Mouse (Mus musculus): ENCODE measurements around the gene Arid1b. TPM values are rescaled to one million over a fixed set of nuclear protein-coding genes. Genes with fewer than 3 reads are reported as not detected.

The Arid1b gene
- polyA plus RNA-seq, 1 experiment from 2014 or later, result 14.8 TPM

GRCm38 (mm10) chr17:5330644-5331043 is 336.5 kb downstream of the Arid1b start:
- Histone ChIP-seq H3K4me2 (ENCODE audit: low read depth, severe bottlenecking) (no peak overlapping the region), H3K36me3 (ENCODE audit: control insufficient read depth, insufficient read depth, low read length) (peaks cover 4% of the 10 kb centered on the region; the same call in 1 of the 2 replicates), H3K4me3 (ENCODE audit: low read depth, low read length) (no peak overlapping the region), H3K9ac (ENCODE audit: low read length) (no peak overlapping the region), H3K27ac (replicated peaks; ENCODE audit: low read depth, low read length) (no peak overlapping the region), H3K27me3 (ENCODE audit: control insufficient read depth, insufficient read depth, low read length) (no peaks in the 10 kb centered on the region), H3K4me1 (ENCODE audit: control insufficient read depth, insufficient read depth, low read length) (no peaks in the 10 kb centered on the region), H3K9me3 (ENCODE audit: control insufficient read depth, low read length) (no peaks in the 10 kb centered on the region)
- 91% methylated on average over 7 of the region's 7 CpGs for WGBS
- DNase-seq (ENCODE audit: low spot score) (no peak), ATAC-seq (ENCODE audit: insufficient number of reproducible peaks, low FRiP score, low TSS enrichment, low read depth) (no peak)

DNA sequence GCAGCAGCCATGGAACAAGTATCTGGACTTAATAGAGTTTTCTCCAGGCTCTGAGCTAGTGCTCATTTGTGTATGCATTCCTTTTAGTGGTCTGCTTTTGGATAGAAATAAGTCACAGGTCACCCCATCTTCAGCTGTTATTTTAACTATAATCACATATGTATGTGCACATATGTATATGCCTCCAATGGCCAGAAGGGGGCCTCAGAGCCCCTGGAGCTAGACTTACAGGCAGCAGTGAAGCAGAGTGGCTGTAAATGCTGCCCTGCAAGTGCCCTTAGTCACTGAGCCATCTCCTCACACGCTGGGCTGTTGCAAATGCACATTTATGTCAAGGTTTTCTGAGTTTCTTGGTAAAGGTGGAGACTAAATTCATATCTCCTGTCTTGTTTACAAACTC is 337.3 kb downstream of the Arid1b start:
- no peak overlapping the region for H3K27ac ChIP-seq (replicated peaks; ENCODE audit: low read depth, low read length)
- ATAC-seq (ENCODE audit: insufficient number of reproducible peaks, low FRiP score, low TSS enrichment, low read depth) (no peak), DNase-seq (ENCODE audit: low spot score) (peak; percentile 39)
- no peak overlapping the region for H3K9ac ChIP-seq (ENCODE audit: low read length)
- H3K9me3 ChIP-seq (ENCODE audit: control insufficient read depth, low read length), result no peaks in the 10 kb centered on the region
- H3K36me3 ChIP-seq (ENCODE audit: control insufficient read depth, insufficient read depth, low read length), result peaks cover 8% of the 10 kb centered on the region; the same call in 1 of the 2 replicates
- no peaks in the 10 kb centered on the region for H3K27me3 ChIP-seq (ENCODE audit: control insufficient read depth, insufficient read depth, low read length)
- H3K4me2 ChIP-seq (ENCODE audit: low read depth, severe bottlenecking), result no peak overlapping the region
- no peak overlapping the region for H3K4me3 ChIP-seq (ENCODE audit: low read depth, low read length)
- H3K4me1 ChIP-seq (ENCODE audit: control insufficient read depth, insufficient read depth, low read length), result no peaks in the 10 kb centered on the region
- 81% methylated on average over 1 of the region's 1 CpGs for WGBS

GRCm38 (mm10) chr17:5334567-5334966 is 340.4 kb downstream of the Arid1b start:
- H3K4me3 ChIP-seq (ENCODE audit: low read depth, low read length), result no peak overlapping the region
- no peak overlapping the region for H3K9ac ChIP-seq (ENCODE audit: low read length)
- H3K9me3 ChIP-seq (ENCODE audit: control insufficient read depth, low read length), result no peaks in the 10 kb centered on the region
- ATAC-seq (ENCODE audit: insufficient number of reproducible peaks, low FRiP score, low TSS enrichment, low read depth) (no peak), DNase-seq (ENCODE audit: low spot score) (no peak)
- WGBS, result 92% methylated on average over 7 of the region's 7 CpGs
- no peaks in the 10 kb centered on the region for H3K27me3 ChIP-seq (ENCODE audit: control insufficient read depth, insufficient read depth, low read length)
- no peaks in the 10 kb centered on the region for H3K4me1 ChIP-seq (ENCODE audit: control insufficient read depth, insufficient read depth, low read length)
- H3K36me3 ChIP-seq (ENCODE audit: control insufficient read depth, insufficient read depth, low read length), result peaks cover 22% of the 10 kb centered on the region; the same call in 1 of the 2 replicates
- no peak overlapping the region for H3K4me2 ChIP-seq (ENCODE audit: low read depth, severe bottlenecking)
- H3K27ac ChIP-seq (replicated peaks; ENCODE audit: low read depth, low read length), result no peak overlapping the region

DNA sequence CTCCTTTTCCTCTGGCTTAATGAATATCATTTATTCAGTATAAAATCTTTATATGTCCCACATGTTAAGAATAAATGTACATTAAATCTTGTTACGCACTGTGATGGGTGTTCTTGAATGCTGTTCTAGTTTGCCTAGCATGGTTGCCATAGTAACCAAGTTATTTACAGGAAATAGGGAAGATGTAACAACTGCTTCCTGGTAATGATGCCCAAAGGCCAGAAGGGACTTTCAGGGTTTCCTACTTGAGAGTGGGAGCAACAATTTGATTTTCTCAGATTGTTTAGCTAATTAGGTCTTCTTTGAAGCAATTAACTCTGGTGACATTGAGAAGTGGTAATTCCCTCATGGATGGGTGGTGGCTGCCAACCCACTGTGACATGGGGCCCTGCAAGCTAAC is 350.3 kb downstream of the Arid1b start:
- DNase-seq (ENCODE audit: low spot score) (no peak), ATAC-seq (ENCODE audit: insufficient number of reproducible peaks, low FRiP score, low TSS enrichment, low read depth) (no peak)
- H3K4me2 ChIP-seq (ENCODE audit: low read depth, severe bottlenecking), result no peak overlapping the region
- peaks cover 19% of the 10 kb centered on the region for H3K36me3 ChIP-seq (ENCODE audit: control insufficient read depth, insufficient read depth, low read length)
- 96% methylated on average over 1 of the region's 1 CpGs for WGBS
- H3K27ac ChIP-seq (replicated peaks; ENCODE audit: low read depth, low read length), result no peak overlapping the region
- H3K27me3 ChIP-seq (ENCODE audit: control insufficient read depth, insufficient read depth, low read length), result no peaks in the 10 kb centered on the region
- H3K4me3 ChIP-seq (ENCODE audit: low read depth, low read length), result no peak overlapping the region
- H3K4me1 ChIP-seq (ENCODE audit: control insufficient read depth, insufficient read depth, low read length), result no peaks in the 10 kb centered on the region
- H3K9me3 ChIP-seq (ENCODE audit: control insufficient read depth, low read length), result no peaks in the 10 kb centered on the region
- no peak overlapping the region for H3K9ac ChIP-seq (ENCODE audit: low read length)

- 85% methylated on average over 5 of the region's 5 CpGs for WGBS
- no peak for ATAC-seq (ENCODE audit: insufficient number of reproducible peaks, low FRiP score, low TSS enrichment, low read depth)
Observed at GRCm38 (mm10) chr17:5345810-5346209, 351.7 kb downstream of the Arid1b start.

DNA sequence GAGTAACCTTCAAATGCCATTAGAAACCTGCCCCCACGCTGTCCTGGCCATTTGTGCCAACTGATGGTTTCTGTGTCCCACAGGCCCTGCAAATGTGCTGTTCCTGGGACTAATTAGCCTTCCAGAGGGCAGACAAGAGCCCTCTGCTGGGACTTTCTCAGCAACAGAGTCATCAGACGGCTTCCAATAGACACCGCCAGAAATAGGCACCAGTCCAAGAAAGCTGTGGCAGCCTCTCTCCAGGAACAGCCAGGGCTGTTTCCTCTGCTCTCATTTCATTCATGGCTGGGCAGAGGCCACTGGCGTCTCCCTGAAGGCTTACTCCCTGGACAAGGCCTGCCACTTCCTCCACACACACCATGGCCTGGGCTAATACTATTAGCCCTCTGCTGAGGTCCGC is 358.8 kb downstream of the Arid1b start:
- Histone ChIP-seq H3K9me3 (ENCODE audit: control insufficient read depth, low read length) (no peaks in the 10 kb centered on the region), H3K9ac (ENCODE audit: low read length) (no peak overlapping the region), H3K4me3 (ENCODE audit: low read depth, low read length) (no peak overlapping the region), H3K27ac (replicated peaks; ENCODE audit: low read depth, low read length) (no peak overlapping the region), H3K4me2 (ENCODE audit: low read depth, severe bottlenecking) (no peak overlapping the region), H3K36me3 (ENCODE audit: control insufficient read depth, insufficient read depth, low read length) (no peaks in the 10 kb centered on the region), H3K27me3 (ENCODE audit: control insufficient read depth, insufficient read depth, low read length) (no peaks in the 10 kb centered on the region), H3K4me1 (ENCODE audit: control insufficient read depth, insufficient read depth, low read length) (no peaks in the 10 kb centered on the region)
- WGBS, result 69% methylated on average over 5 of the region's 5 CpGs
- ATAC-seq (ENCODE audit: insufficient number of reproducible peaks, low FRiP score, low TSS enrichment, low read depth) (no peak), DNase-seq (ENCODE audit: low spot score) (no peak)

More at GRCm38 (mm10) chr17:5345810-5346209, 351.7 kb downstream of the Arid1b start:
- Histone ChIP-seq H3K27me3 (ENCODE audit: control insufficient read depth, insufficient read depth, low read length) (no peaks in the 10 kb centered on the region), H3K9ac (ENCODE audit: low read length) (no peak overlapping the region), H3K4me2 (ENCODE audit: low read depth, severe bottlenecking) (no peak overlapping the region), H3K4me3 (ENCODE audit: low read depth, low read length) (no peak overlapping the region), H3K9me3 (ENCODE audit: control insufficient read depth, low read length) (no peaks in the 10 kb centered on the region), H3K27ac (replicated peaks; ENCODE audit: low read depth, low read length) (no peak overlapping the region), H3K4me1 (ENCODE audit: control insufficient read depth, insufficient read depth, low read length) (no peaks in the 10 kb centered on the region), H3K36me3 (ENCODE audit: control insufficient read depth, insufficient read depth, low read length) (peaks cover 18% of the 10 kb centered on the region)
- DNase-seq (ENCODE audit: low spot score), result no peak

GRCm38 (mm10) chr17:5360759-5361158 is 366.6 kb downstream of the Arid1b start:
- WGBS, result 73% methylated on average over 2 of the region's 2 CpGs
- no peak overlapping the region for H3K27ac ChIP-seq (replicated peaks; ENCODE audit: low read depth, low read length)
- H3K27me3 ChIP-seq (ENCODE audit: control insufficient read depth, insufficient read depth, low read length), result no peaks in the 10 kb centered on the region
- ATAC-seq (ENCODE audit: insufficient number of reproducible peaks, low FRiP score, low TSS enrichment, low read depth) (no peak), DNase-seq (ENCODE audit: low spot score) (no peak)
- no peaks in the 10 kb centered on the region for H3K9me3 ChIP-seq (ENCODE audit: control insufficient read depth, low read length)
- H3K4me3 ChIP-seq (ENCODE audit: low read depth, low read length), result no peak overlapping the region
- H3K4me1 ChIP-seq (ENCODE audit: control insufficient read depth, insufficient read depth, low read length), result peaks cover 3% of the 10 kb centered on the region; the same call in 1 of the 2 replicates
- H3K36me3 ChIP-seq (ENCODE audit: control insufficient read depth, insufficient read depth, low read length), result no peaks in the 10 kb centered on the region
- H3K4me2 ChIP-seq (ENCODE audit: low read depth, severe bottlenecking), result no peak overlapping the region
- H3K9ac ChIP-seq (ENCODE audit: low read length), result no peak overlapping the region

DNA sequence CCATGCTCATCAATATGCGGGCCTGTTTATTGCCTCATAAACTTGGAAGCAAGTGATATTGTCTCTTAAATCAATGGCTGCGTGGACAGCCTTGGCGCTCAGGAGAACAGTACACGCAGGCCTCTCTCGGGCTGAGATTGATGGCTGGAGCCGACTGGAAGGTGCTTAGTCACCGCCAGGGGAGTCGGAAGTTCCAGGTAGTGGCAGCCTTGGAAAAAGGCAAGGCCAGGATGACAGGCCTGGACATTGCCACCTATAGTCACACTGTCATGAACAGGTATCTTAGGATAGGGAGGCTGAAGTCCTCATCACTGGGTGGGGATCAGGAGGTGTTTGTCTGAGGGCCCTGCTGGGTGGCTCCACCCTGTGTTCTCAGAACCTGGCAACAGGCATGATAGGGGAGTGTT is 371.9 kb downstream of the Arid1b start:
- DNase-seq (ENCODE audit: low spot score), result no peak
- H3K4me2 ChIP-seq (ENCODE audit: low read depth, severe bottlenecking), result no peak overlapping the region
- H3K36me3 ChIP-seq (ENCODE audit: control insufficient read depth, insufficient read depth, low read length), result no peaks in the 10 kb centered on the region
- no peak overlapping the region for H3K4me3 ChIP-seq (ENCODE audit: low read depth, low read length)
- no peak overlapping the region for H3K9ac ChIP-seq (ENCODE audit: low read length)
- no peak overlapping the region for H3K27ac ChIP-seq (replicated peaks; ENCODE audit: low read depth, low read length)
- no peaks in the 10 kb centered on the region for H3K9me3 ChIP-seq (ENCODE audit: control insufficient read depth, low read length)
- no peaks in the 10 kb centered on the region for H3K27me3 ChIP-seq (ENCODE audit: control insufficient read depth, insufficient read depth, low read length)
- H3K4me1 ChIP-seq (ENCODE audit: control insufficient read depth, insufficient read depth, low read length), result peaks cover 3% of the 10 kb centered on the region; the same call in 1 of the 2 replicates
- 21% methylated on average over 8 of the region's 8 CpGs for WGBS
- ATAC-seq (ENCODE audit: insufficient number of reproducible peaks, low FRiP score, low TSS enrichment, low read depth), result no peak

- no peaks in the 10 kb centered on the region for H3K36me3 ChIP-seq (ENCODE audit: control insufficient read depth, insufficient read depth, low read length)
- H3K9ac ChIP-seq (ENCODE audit: low read length), result no peak overlapping the region
- DNase-seq (ENCODE audit: low spot score), result no peak
- no peak overlapping the region for H3K27ac ChIP-seq (replicated peaks; ENCODE audit: low read depth, low read length)
- WGBS, result 77% methylated on average over 4 of the region's 4 CpGs
- no peaks in the 10 kb centered on the region for H3K9me3 ChIP-seq (ENCODE audit: control insufficient read depth, low read length)
- no peak overlapping the region for H3K4me2 ChIP-seq (ENCODE audit: low read depth, severe bottlenecking)
- no peak for ATAC-seq (ENCODE audit: insufficient number of reproducible peaks, low FRiP score, low TSS enrichment, low read depth)
- no peaks in the 10 kb centered on the region for H3K27me3 ChIP-seq (ENCODE audit: control insufficient read depth, insufficient read depth, low read length)
- H3K4me1 ChIP-seq (ENCODE audit: control insufficient read depth, insufficient read depth, low read length), result no peaks in the 10 kb centered on the region
- no peak overlapping the region for H3K4me3 ChIP-seq (ENCODE audit: low read depth, low read length)
Observed at GRCm38 (mm10) chr17:5371032-5371431, 376.9 kb downstream of the Arid1b start.
